Mouse (Mus musculus) embryo, embryonic 11.5 days (tissue): ENCODE measurements at regions not wholly inside any gene's neighbourhood (a gene's known extent, or its start where the extent isn't known, plus 50 kb on each side); places are given as distances from the start of the nearest gene placed in this dataset.

Source experiments
- DNase-seq: peaks from one replicate; pipeline ENCODE4 v3.0.0-alpha.2; 2012; ENCODE audit warnings: low read depth, low spot score

- DNase-seq, result no peak
Measured at GRCm38 (mm10) chr9:85126541-85126940, 186.0 kb upstream of the Gm11114 start.

GRCm38 (mm10) chr9:85127107-85127506 lies 185.5 kb upstream of the Gm11114 start:
- DNase-seq, result no peak

- DNase-seq, result no peak
Measured at GRCm38 (mm10) chr9:85134900-85135299, 177.7 kb upstream of the Gm11114 start.

GRCm38 (mm10) chr9:85136715-85137582 lies 175.6 kb upstream of the Gm11114 start:
- DNase-seq, result no peak

GRCm38 (mm10) chr9:85139891-85140290 lies 172.7 kb upstream of the Gm11114 start:
- DNase-seq, result no peak

GRCm38 (mm10) chr9:85144363-85144762 lies 168.2 kb upstream of the Gm11114 start:
- DNase-seq, result no peak

- DNase-seq, result no peak
Measured at GRCm38 (mm10) chr9:85165632-85166031, 146.9 kb upstream of the Gm11114 start.

GRCm38 (mm10) chr9:85167243-85167642 lies 145.3 kb upstream of the Gm11114 start:
- DNase-seq, result no peak

GRCm38 (mm10) chr9:85174431-85174830 lies 138.1 kb upstream of the Gm11114 start:
- no peak for DNase-seq

GRCm38 (mm10) chr9:85201202-85201601 lies 111.4 kb upstream of the Gm11114 start:
- no peak for DNase-seq

GRCm38 (mm10) chr9:85224870-85225269 lies 87.7 kb upstream of the Gm11114 start:
- no peak for DNase-seq
